Mouse (Mus musculus) bone marrow, adult 2 months (tissue): Measurements from ENCODE around the gene Apopt1.
A peak's percentile ranks its signal among the peaks of the same experiment; 100 is the strongest.

ENCODE experiments used
- CTCF ChIP-seq: fragments of 200-500 bp; IDR thresholded peaks from 2 replicates; pipeline ENCODE4 v1.5.1; 2011; ENCODE audit warnings: low read length, control low read depth; ENCODE audit not compliant: control insufficient read depth, insufficient read depth
- POLR2A ChIP-seq: fragments of 200-500 bp; IDR thresholded peaks from 2 replicates; pipeline ENCODE4 v1.6.1; 2011; ENCODE audit warnings: low read depth, mild to moderate bottlenecking, control low read depth, low read length, borderline replicate concordance; ENCODE audit not compliant: control insufficient read depth

GRCm38 (mm10) chr12:111758381-111759175 lies 45.5 kb downstream of the Apopt1 start, which contains the start of gene Klc1:
- TF ChIP-seq CTCF (no peak), POLR2A (peak; percentile 47; the same call in 1 of the 2 replicates)
